Mouse (Mus musculus) forebrain, embryonic 10.5 days (tissue): ENCODE data around the gene Aff1. TPM values are rescaled to one million over a fixed set of nuclear protein-coding genes. Genes with fewer than 3 reads are reported as not detected.

Experiments used
- DNase-seq: peaks from one replicate; pipeline ENCODE4 v3.0.0-alpha.2; 2017; ENCODE audit warnings: low spot score; ENCODE audit errors: extremely low spot score
- H3K27ac ChIP-seq: fragments of 300-500 bp; sonication (generic); 2 replicates; pipeline ENCODE4 v1.5.1; 2016; ENCODE audit warnings: mild to moderate bottlenecking
- H3K27me3 ChIP-seq: fragments of 300-500 bp; sonication (generic); 2 replicates; pipeline ENCODE4 v1.6.1; 2016; ENCODE audit warnings: mild to moderate bottlenecking; ENCODE audit not compliant: poor library complexity, severe bottlenecking
- H3K36me3 ChIP-seq: fragments of 300-500 bp; sonication (generic); replicated peaks from 2 replicates; pipeline ENCODE4 v1.6.1; 2016; ENCODE audit warnings: mild to moderate bottlenecking, moderate library complexity
- H3K4me1 ChIP-seq: fragments of 300-500 bp; sonication (generic); 2 replicates; pipeline ENCODE4 v1.6.1; 2016
- H3K4me3 ChIP-seq: fragments of 300-500 bp; sonication (generic); 2 replicates; pipeline ENCODE4 v1.5.1; 2016; ENCODE audit warnings: mild to moderate bottlenecking, moderate library complexity
- H3K9me3 ChIP-seq: fragments of 300-500 bp; sonication (generic); 2 replicates; pipeline ENCODE4 v1.6.1; 2016; ENCODE audit warnings: mild to moderate bottlenecking, moderate library complexity
- WGBS: fragments of 180-500 bp; shearing (Covaris S2); methylation state at CpG from one replicate; pipeline ENCODE4 v1.1.7; 2016; 5-methylcytosine and 5-hydroxymethylcytosine counted together
- polyA plus RNA-seq: library from polyadenylated mRNA; unstranded; fragments of >200 nt; fragmentation: Nextera tagmentation; extraction: Ambion mirVana; gene quantifications from 2 replicates; pipeline ENCODE4 v1.2.1, GENCODE M21; 2016

The Aff1 gene
- polyA plus RNA-seq, 1 experiment from 2014 or later, result 5.1 TPM

DNA sequence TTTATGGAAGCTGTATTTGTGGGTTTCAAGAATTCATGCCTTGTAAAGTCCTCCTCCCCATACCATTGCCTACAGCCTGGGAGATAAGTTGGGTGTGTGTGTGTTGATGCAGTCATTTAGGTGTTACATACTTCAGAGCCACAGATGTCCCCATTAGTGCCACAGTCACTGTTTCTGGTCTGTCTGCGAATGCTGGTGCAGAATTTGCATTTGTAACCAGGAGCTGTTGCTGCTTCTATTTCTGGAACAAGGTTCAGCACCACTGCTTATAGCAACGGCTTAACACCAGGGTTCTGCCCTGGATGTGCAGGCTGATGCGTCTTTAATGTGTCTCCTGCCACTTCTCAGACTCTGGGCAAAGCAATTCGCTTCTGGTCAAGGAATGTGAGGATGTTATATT is 7.4 kb downstream of the Aff1 start:
- no peak overlapping the region for H3K27ac ChIP-seq
- no peaks in the 10 kb centered on the region for H3K9me3 ChIP-seq
- WGBS, result 74% methylated on average over 4 of the region's 4 CpGs
- H3K4me3 ChIP-seq, result no peak overlapping the region
- H3K4me1 ChIP-seq, result peaks cover 10% of the 10 kb centered on the region
- peaks cover 25% of the 10 kb centered on the region for H3K27me3 ChIP-seq
- no peaks in the 10 kb centered on the region for H3K36me3 ChIP-seq
- no peak for DNase-seq

DNA sequence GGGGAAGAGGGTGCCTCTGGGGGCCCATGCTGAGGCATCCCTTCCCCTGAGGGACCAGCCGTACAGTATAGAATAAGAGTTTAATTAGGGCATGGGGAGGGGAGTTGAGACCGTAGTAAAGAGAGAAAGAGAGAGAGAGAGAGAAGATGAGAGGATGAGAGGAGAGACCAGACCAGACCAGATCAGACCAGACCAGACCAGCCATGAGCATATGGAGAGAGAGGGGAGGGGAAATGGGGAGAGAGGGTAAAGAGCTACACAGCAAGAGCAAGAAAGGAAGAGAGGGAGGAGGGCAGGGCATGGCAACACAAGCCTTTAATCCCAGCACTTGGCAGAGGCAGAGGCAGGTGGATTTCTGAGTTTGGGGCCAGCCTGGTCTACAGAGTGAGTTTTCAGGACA is 8.5 kb downstream of the Aff1 start:
- Histone ChIP-seq H3K27me3 (peaks cover 15% of the 10 kb centered on the region), H3K27ac (no peak overlapping the region), H3K9me3 (no peaks in the 10 kb centered on the region), H3K4me1 (peaks cover 10% of the 10 kb centered on the region), H3K4me3 (no peak overlapping the region), H3K36me3 (no peaks in the 10 kb centered on the region)
- no peak for DNase-seq
- WGBS, result 92% methylated on average over 2 of the region's 2 CpGs

DNA sequence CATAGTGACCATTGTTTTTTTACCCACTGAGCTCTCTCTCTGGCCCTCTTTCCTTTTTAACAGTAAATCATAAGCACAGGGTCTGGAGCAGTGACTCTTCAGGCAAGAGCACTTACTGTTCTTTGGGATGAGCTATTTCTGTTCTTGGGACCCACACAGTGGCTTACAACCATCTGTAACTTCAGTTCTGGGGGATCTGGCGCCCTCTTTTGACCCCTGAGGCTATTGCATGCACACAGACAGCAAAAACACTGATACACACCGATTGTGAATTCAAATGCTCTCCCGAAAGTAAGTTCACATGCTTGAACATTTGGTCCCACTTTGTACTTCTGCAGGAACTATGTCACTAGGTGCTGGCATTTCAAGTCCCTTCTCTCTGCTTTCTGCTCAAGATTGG is 9.3 kb downstream of the Aff1 start:
- H3K27me3 ChIP-seq, result peaks cover 13% of the 10 kb centered on the region
- WGBS, result 68% methylated on average over 3 of the region's 3 CpGs
- H3K27ac ChIP-seq, result no peak overlapping the region
- H3K36me3 ChIP-seq, result no peaks in the 10 kb centered on the region
- no peak for DNase-seq
- H3K9me3 ChIP-seq, result no peaks in the 10 kb centered on the region
- no peak overlapping the region for H3K4me3 ChIP-seq
- peaks cover 10% of the 10 kb centered on the region for H3K4me1 ChIP-seq

DNA sequence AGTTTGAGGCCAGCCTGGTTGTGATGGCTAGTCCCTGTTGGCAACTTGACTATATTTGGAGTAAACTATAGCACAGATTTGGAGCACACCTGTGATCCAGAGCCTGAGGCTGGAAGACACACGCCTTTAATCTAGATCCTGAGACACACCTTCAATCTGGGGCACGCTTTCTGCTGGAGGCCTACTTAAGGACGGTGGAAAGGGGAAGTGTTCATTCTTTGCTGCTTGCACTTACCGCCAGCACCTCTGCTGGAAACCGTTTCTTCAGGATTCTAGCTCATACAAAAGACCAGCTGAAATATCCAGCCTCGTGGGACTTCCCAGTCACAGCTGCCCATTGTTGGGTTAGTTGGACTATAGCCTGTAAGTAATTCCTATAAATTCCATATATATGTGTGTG is 10.4 kb downstream of the Aff1 start:
- no peak overlapping the region for H3K4me3 ChIP-seq
- H3K27ac ChIP-seq, result no peak overlapping the region
- peaks cover 4% of the 10 kb centered on the region for H3K27me3 ChIP-seq
- no peaks in the 10 kb centered on the region for H3K36me3 ChIP-seq
- no peak for DNase-seq
- WGBS, result 86% methylated on average over 6 of the region's 6 CpGs
- H3K4me1 ChIP-seq, result peaks cover 3% of the 10 kb centered on the region
- no peaks in the 10 kb centered on the region for H3K9me3 ChIP-seq

DNA sequence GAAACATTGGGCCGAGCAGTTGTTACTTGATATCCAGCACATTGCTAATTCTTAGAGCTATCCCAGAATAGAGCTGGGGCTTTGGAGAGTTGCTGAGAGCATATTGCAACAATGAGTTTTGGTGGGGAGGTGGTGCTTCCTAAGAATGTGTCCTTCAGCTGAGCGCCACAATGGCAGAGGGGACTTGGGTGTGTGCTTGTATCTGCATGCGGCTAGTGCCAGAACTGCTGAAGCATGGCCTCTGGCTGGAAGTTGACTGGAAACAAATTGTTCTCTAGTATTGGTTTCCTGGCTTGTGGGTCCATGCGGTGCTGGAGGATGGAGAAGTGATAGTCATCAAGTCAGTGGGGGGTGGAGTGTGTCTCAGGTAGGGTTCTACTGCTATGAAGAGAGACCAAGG is 13.2 kb downstream of the Aff1 start:
- no peak for DNase-seq
- Histone ChIP-seq H3K4me3 (no peak overlapping the region), H3K36me3 (no peaks in the 10 kb centered on the region), H3K27ac (no peak overlapping the region), H3K27me3 (no peaks in the 10 kb centered on the region), H3K9me3 (no peaks in the 10 kb centered on the region), H3K4me1 (no peaks in the 10 kb centered on the region)
- WGBS, result 95% methylated on average over 4 of the region's 4 CpGs

DNA sequence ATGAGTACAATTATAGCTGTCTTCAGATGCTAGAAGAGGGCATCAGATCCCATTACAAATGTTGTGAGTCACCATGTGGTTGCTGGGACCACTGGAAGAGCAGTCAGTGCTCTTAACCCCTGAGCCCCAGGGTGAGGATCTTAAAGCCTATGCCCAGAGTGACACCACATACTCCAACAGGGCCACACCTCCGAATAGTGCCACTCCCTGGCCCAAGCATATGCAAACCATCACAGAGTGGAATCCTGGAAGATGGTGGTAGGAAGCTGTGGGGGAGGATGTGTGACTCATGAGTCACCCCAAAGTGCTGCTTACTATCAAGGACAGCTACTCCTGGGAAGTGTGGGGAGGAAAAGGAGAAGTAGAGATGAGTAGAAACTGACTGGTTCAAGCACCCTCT is 13.7 kb downstream of the Aff1 start:
- no peak overlapping the region for H3K4me3 ChIP-seq
- H3K27ac ChIP-seq, result no peak overlapping the region
- no peaks in the 10 kb centered on the region for H3K36me3 ChIP-seq
- WGBS, result 91% methylated on average over 1 of the region's 1 CpGs
- H3K4me1 ChIP-seq, result no peaks in the 10 kb centered on the region
- no peaks in the 10 kb centered on the region for H3K27me3 ChIP-seq
- H3K9me3 ChIP-seq, result no peaks in the 10 kb centered on the region
- DNase-seq, result no peak

DNA sequence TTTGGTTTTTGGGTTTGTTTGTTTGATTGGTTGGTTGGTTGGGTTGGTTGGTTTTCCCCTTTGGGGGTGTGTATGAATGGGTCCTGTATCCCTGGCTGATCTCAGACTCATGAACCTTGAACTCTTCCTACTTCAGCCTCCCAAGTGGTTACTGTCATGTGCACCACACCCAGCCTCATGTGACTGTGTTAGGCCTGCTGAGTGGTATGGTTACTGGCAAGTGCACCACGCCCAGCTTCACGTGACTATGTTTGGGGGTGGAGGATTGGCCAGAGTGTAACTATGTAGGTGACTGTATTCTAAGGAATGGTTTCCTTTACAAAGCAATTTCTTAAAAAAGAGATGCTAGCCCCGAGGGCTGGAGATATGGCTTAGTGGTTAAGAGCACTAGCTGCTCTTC is 16.9 kb downstream of the Aff1 start:
- no peaks in the 10 kb centered on the region for H3K27me3 ChIP-seq
- H3K9me3 ChIP-seq, result no peaks in the 10 kb centered on the region
- H3K36me3 ChIP-seq, result no peaks in the 10 kb centered on the region
- 90% methylated on average over 3 of the region's 3 CpGs for WGBS
- DNase-seq, result no peak
- H3K4me1 ChIP-seq, result no peaks in the 10 kb centered on the region
- no peak overlapping the region for H3K27ac ChIP-seq
- H3K4me3 ChIP-seq, result no peak overlapping the region

DNA sequence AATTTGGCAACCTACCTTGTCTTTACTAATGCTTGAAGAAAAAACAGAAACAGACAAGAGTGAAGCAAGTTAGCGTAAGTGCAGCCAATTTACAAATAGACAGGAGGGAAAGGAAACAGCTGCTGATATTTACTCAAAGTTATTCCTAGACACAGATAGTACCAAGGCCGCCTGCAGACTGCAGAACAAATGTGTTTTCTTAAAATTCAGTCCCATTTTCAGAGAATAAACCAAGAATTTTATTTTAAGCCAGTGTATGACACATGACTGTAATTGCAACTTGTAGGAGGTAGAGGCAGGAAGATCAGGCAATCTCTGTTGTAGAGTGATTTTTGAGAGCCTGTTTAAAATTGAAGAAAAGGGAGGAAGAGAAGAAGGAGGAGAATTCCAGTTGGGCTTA is 19.7 kb downstream of the Aff1 start:
- Histone ChIP-seq H3K36me3 (no peaks in the 10 kb centered on the region), H3K9me3 (no peaks in the 10 kb centered on the region), H3K4me1 (no peaks in the 10 kb centered on the region), H3K27ac (no peak overlapping the region), H3K27me3 (no peaks in the 10 kb centered on the region), H3K4me3 (no peak overlapping the region)
- DNase-seq, result no peak
- WGBS, result 84% methylated on average over 2 of the region's 2 CpGs

DNA sequence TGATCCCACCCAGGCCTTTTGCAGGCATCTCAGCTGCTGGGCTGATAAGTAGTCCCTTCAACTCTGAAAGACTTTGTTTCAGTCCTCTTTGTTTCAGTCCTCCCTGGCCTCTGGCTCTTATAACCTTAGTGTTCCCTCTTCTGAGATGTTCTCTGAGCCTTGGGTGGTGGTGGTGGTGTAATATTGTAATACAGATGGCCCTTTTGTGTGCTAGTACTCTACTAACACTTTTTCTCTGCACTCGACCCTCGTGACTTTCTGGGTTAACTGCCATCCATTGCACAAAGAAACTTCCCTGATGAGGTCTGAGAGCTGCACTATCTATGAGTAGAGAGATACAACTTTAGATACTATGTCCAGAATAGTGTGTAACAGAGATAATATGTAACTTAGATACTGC is 21.2 kb downstream of the Aff1 start:
- no peak for DNase-seq
- H3K27ac ChIP-seq, result no peak overlapping the region
- H3K4me1 ChIP-seq, result no peaks in the 10 kb centered on the region
- H3K9me3 ChIP-seq, result no peaks in the 10 kb centered on the region
- H3K4me3 ChIP-seq, result no peak overlapping the region
- no peaks in the 10 kb centered on the region for H3K36me3 ChIP-seq
- H3K27me3 ChIP-seq, result no peaks in the 10 kb centered on the region
- 67% methylated on average over 2 of the region's 2 CpGs for WGBS

DNA sequence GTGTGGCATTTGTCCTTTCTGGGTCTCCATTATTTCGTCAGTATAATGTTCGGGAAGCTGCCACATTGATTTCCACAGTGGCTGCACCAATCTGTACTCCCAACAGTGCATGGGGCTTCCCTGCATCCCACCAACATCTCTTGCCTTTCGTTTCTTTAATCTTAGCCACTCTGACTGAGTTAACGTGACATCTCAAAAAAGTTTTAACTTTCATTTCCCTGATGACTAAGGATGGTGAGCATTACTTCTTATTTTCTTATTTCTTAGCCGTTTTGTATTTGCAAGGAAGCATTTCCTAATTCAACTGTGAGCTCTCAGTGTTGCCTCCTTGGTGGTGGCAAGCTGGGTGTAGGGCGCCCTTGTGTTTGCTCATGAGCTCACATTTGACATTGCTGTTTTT is 22.8 kb downstream of the Aff1 start:
- no peak overlapping the region for H3K4me3 ChIP-seq
- H3K27me3 ChIP-seq, result 0 out of 2 replicates have a peak, but pooled peaks cover 1% of the 10 kb centered on the region
- 87% methylated on average over 6 of the region's 6 CpGs for WGBS
- no peaks in the 10 kb centered on the region for H3K9me3 ChIP-seq
- peaks cover 7% of the 10 kb centered on the region for H3K4me1 ChIP-seq
- H3K36me3 ChIP-seq, result no peaks in the 10 kb centered on the region
- no peak overlapping the region for H3K27ac ChIP-seq
- no peak for DNase-seq

DNA sequence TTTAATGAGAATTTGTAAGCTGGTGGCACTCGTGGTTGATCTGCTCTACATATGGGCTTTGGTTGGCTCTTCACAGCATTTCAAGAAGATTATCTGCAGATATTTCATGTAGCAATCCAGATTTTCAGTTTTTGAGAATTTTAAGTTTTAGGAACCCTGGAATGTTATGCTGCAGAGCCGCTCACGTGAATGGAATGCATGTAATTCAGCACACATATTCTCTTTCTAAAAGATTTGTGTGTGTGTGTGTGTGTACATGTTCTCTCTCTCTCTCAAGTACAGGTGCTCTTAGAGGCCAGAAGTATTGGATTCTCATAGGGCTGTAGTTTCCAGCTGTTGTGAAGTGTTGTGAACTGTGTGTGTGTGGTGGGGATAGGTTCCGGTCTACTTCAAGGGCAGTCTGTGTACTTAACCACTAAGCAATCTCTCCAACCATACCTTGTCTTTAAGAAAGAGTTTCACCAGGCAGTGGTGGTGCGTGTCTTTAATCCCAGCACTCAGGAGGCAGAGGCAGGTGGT is 24.7 kb downstream of the Aff1 start:
- H3K27me3 ChIP-seq, result 0 out of 2 replicates have a peak, but pooled peaks cover 11% of the 10 kb centered on the region
- 91% methylated on average over 5 of the region's 5 CpGs for WGBS
- H3K36me3 ChIP-seq, result no peaks in the 10 kb centered on the region
- no peaks in the 10 kb centered on the region for H3K9me3 ChIP-seq
- H3K27ac ChIP-seq, result no peak overlapping the region
- H3K4me3 ChIP-seq, result no peak overlapping the region
- peaks cover 7% of the 10 kb centered on the region for H3K4me1 ChIP-seq
- no peak for DNase-seq

DNA sequence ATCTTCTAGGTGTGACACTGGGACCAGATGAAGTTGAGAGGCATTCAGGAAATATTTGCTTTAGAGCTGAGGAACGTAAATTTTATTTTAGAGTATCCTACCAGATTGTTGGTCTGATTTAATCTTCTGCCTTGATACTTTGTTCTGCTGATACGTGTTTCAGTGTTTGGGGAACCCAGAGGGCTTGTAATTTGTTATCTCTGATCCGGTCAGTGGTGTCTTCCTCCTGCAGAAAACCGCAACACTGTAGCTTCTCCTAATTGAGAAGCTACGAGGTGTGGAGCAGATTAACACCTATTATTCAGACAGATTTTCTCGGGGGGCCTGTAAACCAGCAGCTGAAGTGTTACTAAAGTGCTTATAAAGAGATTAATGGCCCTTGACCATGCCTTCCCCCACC is 27.0 kb downstream of the Aff1 start:
- H3K9me3 ChIP-seq, result no peaks in the 10 kb centered on the region
- peaks cover 19% of the 10 kb centered on the region; the same call in 1 of the 2 replicates for H3K27me3 ChIP-seq
- H3K4me1 ChIP-seq, result peaks cover 9% of the 10 kb centered on the region
- no peak overlapping the region for H3K27ac ChIP-seq
- DNase-seq, result no peak
- H3K36me3 ChIP-seq, result no peaks in the 10 kb centered on the region
- 27% methylated on average over 6 of the region's 6 CpGs for WGBS
- no peak overlapping the region for H3K4me3 ChIP-seq

DNA sequence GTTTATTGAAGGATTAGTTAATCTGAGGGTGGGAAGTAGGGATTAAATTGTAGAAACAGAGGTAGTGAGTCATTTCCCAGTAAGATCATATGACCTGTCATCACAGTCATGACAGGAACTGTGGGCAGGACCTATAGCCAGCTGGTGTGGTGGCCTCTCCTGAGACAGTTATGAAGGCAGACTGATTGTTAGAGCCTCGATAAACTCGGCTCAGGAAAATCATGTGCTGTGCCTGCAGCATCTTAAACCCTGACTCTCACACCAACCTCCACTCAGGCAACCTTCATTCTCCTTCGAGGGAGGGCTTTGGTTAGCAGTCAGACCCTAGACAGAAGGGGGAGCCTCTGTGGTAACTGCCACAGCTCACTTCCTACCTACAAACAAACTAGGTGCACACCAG is 27.7 kb downstream of the Aff1 start:
- no peaks in the 10 kb centered on the region for H3K9me3 ChIP-seq
- no peak overlapping the region for H3K4me3 ChIP-seq
- peaks cover 20% of the 10 kb centered on the region; the same call in 1 of the 2 replicates for H3K27me3 ChIP-seq
- 64% methylated on average over 3 of the region's 3 CpGs for WGBS
- no peak for DNase-seq
- H3K4me1 ChIP-seq, result peaks cover 17% of the 10 kb centered on the region
- H3K27ac ChIP-seq, result no peak overlapping the region
- H3K36me3 ChIP-seq, result no peaks in the 10 kb centered on the region

DNA sequence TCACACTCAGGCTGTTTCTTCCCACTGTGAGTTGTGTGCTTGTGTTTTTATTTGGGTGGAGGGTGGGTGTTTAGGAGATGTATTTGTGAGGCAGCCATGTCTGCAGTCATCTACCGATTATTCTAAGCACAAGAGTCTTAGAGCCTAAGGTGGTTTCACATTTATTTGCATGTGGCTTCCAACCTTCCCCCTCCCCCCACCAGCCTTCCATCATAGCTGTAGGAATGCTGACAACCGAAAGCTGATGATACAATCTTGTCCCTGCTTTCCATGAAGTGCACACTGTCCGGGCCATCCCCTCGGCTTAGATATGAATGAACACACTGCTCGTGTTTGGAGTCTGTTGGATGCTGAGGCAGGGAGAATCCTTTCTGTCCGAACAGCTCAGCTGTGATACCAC is 28.8 kb downstream of the Aff1 start:
- Histone ChIP-seq H3K9me3 (no peaks in the 10 kb centered on the region), H3K36me3 (no peaks in the 10 kb centered on the region), H3K4me1 (peaks cover 28% of the 10 kb centered on the region), H3K27me3 (peaks cover 30% of the 10 kb centered on the region), H3K27ac (no peak overlapping the region), H3K4me3 (no peak overlapping the region)
- no peak for DNase-seq
- WGBS, result 84% methylated on average over 6 of the region's 6 CpGs
